Mouse (Mus musculus) hindbrain, embryonic 15.5 days (tissue): ENCODE results near the gene Alpl. TPM values are rescaled to one million over a fixed set of nuclear protein-coding genes. Genes with fewer than 3 reads are reported as not detected.
A peak's percentile ranks its signal among the peaks of the same experiment; 100 is the strongest.

Experiments
- ATAC-seq: fragments of 200-750 bp; cut with Nextera tagmentation; 2 replicates; pipeline ENCODE4 v1.8.0; 2017; ENCODE audit warnings: low read depth, moderate number of reproducible peaks, moderate TSS enrichment; ENCODE audit not compliant: low FRiP score
- H3K27ac ChIP-seq: fragments of 300-500 bp; sonication (generic); replicated peaks from 2 replicates; pipeline ENCODE4 v1.5.1; 2015; ENCODE audit warnings: mild to moderate bottlenecking, inconsistent platforms
- H3K27me3 ChIP-seq: fragments of 300-500 bp; sonication (generic); 2 replicates; pipeline ENCODE4 v1.6.1; 2015; ENCODE audit warnings: control low read depth, inconsistent platforms
- H3K36me3 ChIP-seq: fragments of 300-500 bp; sonication (generic); 2 replicates; pipeline ENCODE4 v1.6.1; 2015; ENCODE audit warnings: control low read depth, inconsistent platforms
- H3K4me1 ChIP-seq: fragments of 300-500 bp; sonication (generic); replicated peaks from 2 replicates; pipeline ENCODE4 v1.6.1; 2015; ENCODE audit warnings: control low read depth, inconsistent platforms
- H3K4me2 ChIP-seq: fragments of 300-500 bp; sonication (generic); 2 replicates; pipeline ENCODE4 v1.6.1; 2015; ENCODE audit warnings: moderate library complexity, mild to moderate bottlenecking, inconsistent platforms
- H3K4me3 ChIP-seq: fragments of 300-500 bp; sonication (generic); 2 replicates; pipeline ENCODE4 v1.5.1; 2015; ENCODE audit warnings: mild to moderate bottlenecking, inconsistent platforms
- H3K9ac ChIP-seq: fragments of 300-500 bp; sonication (generic); 2 replicates; pipeline ENCODE4 v1.6.1; 2015; ENCODE audit warnings: inconsistent platforms
- H3K9me3 ChIP-seq: fragments of 300-500 bp; sonication (generic); 2 replicates; pipeline ENCODE4 v1.6.1; 2016; ENCODE audit warnings: control low read depth, inconsistent platforms
- WGBS: fragments of 180-500 bp; shearing (Covaris S2); methylation state at CpG from one replicate; pipeline ENCODE4 v1.1.7; 2015; 5-methylcytosine and 5-hydroxymethylcytosine counted together
- polyA plus RNA-seq: library from polyadenylated mRNA; unstranded; fragments of >200 nt; fragmentation: Nextera tagmentation; extraction: Ambion mirVana; gene quantifications from 2 replicates; pipeline ENCODE4 v1.2.1, GENCODE M21; 2015

Alpl gene
- polyA plus RNA-seq = 11.4 and 14.7 TPM in 2 replicates

DNA sequence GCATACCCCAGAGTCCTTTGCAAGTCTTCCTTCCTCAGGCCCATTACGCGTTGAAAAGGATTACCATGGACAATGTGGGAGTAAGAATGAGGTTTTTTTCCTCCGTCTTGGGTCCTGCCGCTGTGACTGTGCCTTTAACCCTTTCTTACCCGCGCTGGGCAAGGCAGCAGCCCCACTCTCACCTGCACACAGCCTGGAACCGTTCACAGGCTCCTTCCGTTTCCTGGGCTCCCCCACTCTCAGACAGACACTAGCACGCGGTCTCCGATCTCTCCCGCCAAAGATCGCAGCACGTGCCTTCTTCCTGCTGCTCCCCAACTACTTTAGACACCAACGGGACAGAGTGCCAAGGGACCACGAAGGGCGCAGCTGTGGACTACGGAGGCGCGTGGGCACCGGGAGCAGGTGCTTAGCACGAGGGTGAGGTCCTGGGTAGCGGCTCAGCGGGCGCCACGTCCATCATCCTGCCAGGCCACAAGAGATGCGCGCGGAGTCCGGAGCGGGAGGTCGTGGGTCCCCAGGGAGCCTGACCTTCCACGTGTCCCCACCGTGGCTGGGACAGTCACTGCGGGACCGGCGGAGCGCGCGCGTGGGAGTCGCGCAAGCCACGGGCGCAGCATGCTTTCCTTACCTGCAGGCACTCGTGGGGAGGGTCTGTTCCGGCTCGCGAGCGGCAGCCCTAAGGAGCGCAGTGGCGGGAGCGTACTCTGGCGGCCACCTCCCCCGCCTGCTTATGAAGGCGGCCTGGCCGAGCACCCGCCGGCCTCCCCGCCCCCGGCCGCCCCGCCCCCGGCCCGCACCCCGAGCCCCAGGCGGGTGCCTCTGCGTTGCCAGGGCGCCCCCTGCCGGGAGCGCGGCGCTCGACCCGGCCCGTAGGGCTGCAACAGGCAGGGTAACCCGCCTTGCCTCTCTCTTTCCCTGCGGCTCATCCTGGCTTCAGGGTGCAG lies at the start of gene Alpl:
Gene Alpl, minus strand, starts transcription at position 774 of the 947 bp plus-strand sequence.
- Histone ChIP-seq H3K27me3 (peaks cover 10% of the 10 kb centered on the region), H3K9ac (peak within 1 kb of the TSS; percentile 21; the same call in 1 of the 2 replicates), H3K4me1 (peaks cover 17% of the 10 kb centered on the region), H3K9me3 (no peaks in the 10 kb centered on the region), H3K36me3 (no peaks in the 10 kb centered on the region), H3K4me3 (peak within 1 kb of the TSS; percentile 40), H3K4me2 (peak within 1 kb of the TSS; percentile 87), H3K27ac (no peak within 1 kb of the TSS)
- peak; percentile 80 for ATAC-seq
- WGBS = 1% methylated on average over 55 of the region's 78 CpGs

DNA sequence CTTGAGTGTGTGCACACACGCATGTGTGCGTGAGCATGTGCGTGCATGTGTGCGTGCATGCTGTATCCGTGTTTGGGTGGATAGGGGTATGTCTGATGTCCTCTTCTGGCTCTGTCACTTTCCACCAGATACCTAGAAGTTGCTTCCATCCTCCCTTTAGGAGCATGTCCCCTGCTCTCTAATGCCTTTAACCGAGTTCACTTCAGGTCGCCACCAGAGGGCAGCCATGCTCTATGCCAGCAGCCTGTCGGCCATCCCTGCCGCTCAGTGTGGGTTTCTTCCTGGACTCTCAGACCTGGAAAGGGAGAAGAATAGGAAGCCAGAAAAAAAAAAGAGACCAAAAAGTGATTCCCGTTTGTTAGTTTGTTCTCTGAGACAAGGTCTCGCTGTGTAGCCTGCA lies 48.5 kb upstream of the Alpl start:
- 22% methylated on average over 11 of the region's 11 CpGs for WGBS
- Histone ChIP-seq H3K27me3 (no peaks in the 10 kb centered on the region), H3K4me3 (no peak overlapping the region), H3K27ac (no peak overlapping the region), H3K9me3 (no peaks in the 10 kb centered on the region), H3K9ac (no peak overlapping the region), H3K4me2 (no peak overlapping the region), H3K4me1 (no peaks in the 10 kb centered on the region), H3K36me3 (no peaks in the 10 kb centered on the region)
- peak; percentile 73 for ATAC-seq

DNA sequence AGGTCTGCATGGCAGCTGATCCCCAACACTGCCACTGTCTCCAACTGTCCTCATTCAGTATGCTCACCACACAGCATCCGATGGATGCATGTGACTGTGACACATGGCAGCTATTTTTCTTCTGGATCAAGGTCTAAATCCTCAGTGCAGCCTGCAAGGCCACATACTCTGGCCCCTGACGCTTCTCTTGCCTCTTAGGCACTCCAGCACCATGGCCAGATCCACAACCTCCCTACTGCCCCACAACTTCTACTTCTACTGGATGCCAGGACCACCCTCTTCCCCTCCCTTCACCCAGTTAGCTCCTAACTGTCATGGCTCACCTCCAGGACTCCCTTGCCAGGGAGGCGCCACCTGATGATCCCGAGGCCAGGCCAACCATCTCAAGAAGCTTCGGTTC lies 43.3 kb upstream of the Alpl start:
- H3K4me3 ChIP-seq = no peak overlapping the region
- no peak overlapping the region for H3K27ac ChIP-seq
- H3K4me1 ChIP-seq = peaks cover 5% of the 10 kb centered on the region
- no peak overlapping the region for H3K9ac ChIP-seq
- ATAC-seq = no peak
- no peaks in the 10 kb centered on the region for H3K36me3 ChIP-seq
- H3K9me3 ChIP-seq = no peaks in the 10 kb centered on the region
- WGBS = 77% methylated on average over 5 of the region's 5 CpGs
- no peaks in the 10 kb centered on the region for H3K27me3 ChIP-seq
- H3K4me2 ChIP-seq = no peak overlapping the region

DNA sequence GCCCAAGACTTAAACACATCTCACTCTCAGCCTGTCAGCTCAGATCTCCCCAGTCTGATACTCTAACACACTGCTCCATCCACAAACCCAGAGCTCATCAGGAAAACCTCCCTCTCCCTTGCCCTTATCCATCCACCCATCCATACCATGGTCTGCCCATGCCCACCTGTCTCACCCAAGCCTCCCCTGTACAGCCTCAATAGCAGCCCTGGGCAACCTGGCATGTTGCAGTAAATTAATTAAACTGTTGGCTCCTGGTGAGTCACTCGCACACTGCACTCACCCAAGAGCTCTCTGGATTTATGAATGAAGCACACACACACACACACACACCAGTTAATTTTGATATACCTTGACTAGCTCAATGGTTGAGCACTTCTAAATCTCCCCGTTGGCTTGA lies 42.6 kb upstream of the Alpl start:
- Histone ChIP-seq H3K9me3 (no peaks in the 10 kb centered on the region), H3K27ac (no peak overlapping the region), H3K4me1 (peaks cover 5% of the 10 kb centered on the region), H3K27me3 (no peaks in the 10 kb centered on the region), H3K9ac (no peak overlapping the region), H3K4me2 (no peak overlapping the region), H3K4me3 (no peak overlapping the region), H3K36me3 (no peaks in the 10 kb centered on the region)
- WGBS = 88% methylated on average over 2 of the region's 2 CpGs
- no peak for ATAC-seq

DNA sequence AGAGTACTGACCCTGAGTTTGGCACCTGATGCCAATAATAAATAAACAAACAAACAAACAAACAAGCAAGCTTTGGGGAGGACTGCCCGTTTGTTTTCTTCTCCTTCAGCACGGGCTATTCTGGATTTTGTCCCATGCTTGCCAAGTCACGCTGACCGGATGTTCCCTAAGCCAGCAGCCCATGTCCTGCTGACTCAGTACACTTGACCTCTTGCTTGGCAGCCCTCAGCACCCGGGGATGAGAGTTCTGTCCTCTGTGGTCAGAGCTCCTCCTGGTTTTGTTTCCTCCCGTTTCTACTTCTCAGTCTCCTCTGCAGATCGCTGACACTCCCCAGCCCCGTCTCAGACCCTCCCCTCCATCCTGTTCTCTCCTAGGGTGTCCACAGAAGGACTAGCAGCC lies 41.6 kb upstream of the Alpl start:
- H3K4me1 ChIP-seq = peaks cover 5% of the 10 kb centered on the region
- ATAC-seq = no peak
- H3K27ac ChIP-seq = no peak overlapping the region
- H3K4me3 ChIP-seq = no peak overlapping the region
- no peaks in the 10 kb centered on the region for H3K36me3 ChIP-seq
- H3K9me3 ChIP-seq = no peaks in the 10 kb centered on the region
- 82% methylated on average over 8 of the region's 8 CpGs for WGBS
- no peak overlapping the region for H3K4me2 ChIP-seq
- H3K9ac ChIP-seq = no peak overlapping the region
- no peaks in the 10 kb centered on the region for H3K27me3 ChIP-seq

DNA sequence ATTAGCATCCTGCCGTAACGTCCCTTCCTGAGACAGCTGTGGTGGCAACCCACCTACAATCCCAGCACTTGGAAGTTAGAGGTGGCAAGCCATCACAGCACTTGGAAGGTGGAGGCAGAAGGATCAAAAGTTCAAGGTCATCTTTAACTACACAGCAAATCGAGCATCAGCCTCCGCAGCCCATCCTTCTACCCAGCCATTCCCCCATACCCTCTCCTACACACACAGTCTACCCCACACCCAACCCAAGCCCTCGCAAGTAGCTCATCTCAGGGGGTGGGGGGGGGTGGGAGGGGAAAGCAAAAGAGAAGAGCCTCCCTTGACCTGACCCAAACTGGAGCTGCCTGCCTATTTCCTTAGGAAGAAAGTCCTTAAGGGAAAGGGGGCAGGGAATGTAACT lies 40.6 kb upstream of the Alpl start:
- ATAC-seq = no peak
- H3K4me3 ChIP-seq = no peak overlapping the region
- no peak overlapping the region for H3K4me2 ChIP-seq
- H3K9ac ChIP-seq = no peak overlapping the region
- H3K27me3 ChIP-seq = no peaks in the 10 kb centered on the region
- H3K4me1 ChIP-seq = peaks cover 5% of the 10 kb centered on the region
- H3K9me3 ChIP-seq = no peaks in the 10 kb centered on the region
- H3K36me3 ChIP-seq = no peaks in the 10 kb centered on the region
- H3K27ac ChIP-seq = no peak overlapping the region
- 92% methylated on average over 5 of the region's 5 CpGs for WGBS

DNA sequence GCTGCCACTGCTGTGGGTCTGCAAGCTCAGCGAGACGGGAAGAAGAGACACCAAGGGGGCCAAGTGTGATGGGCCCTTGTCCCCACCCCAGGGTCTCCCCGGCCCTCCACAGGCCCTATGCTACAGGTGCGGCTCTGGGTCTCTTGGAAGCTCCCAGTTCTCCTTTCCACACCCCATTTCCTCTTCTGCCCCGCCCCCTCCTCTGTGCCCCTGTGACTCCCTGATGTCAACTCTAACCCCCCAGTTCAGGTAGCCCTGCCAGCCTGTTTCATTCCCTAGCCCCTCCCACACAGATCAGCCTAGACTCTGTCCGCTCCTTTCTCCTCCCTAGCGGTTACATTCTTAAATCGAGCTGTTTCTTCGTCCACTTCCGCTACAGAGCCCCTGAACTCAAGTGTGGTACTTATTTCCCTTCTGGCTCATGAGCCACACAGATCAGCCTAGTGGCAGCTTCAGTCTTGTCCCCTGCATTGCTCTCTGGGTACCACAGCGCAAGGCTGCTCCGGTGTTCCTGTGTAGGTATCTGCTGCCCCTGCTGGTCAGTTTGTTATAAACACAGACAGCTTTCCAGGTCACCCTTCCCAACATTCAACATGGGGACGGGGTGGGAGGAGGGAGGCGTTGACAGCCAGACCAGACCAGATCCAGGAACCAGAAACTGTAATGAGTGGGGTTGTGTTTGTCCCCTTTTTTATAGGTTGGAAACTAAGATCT lies 39.6 kb upstream of the Alpl start:
- no peak overlapping the region for H3K9ac ChIP-seq
- ATAC-seq = peak; percentile 96
- no peaks in the 10 kb centered on the region for H3K27me3 ChIP-seq
- H3K4me3 ChIP-seq = no peak overlapping the region
- no peaks in the 10 kb centered on the region for H3K9me3 ChIP-seq
- no peaks in the 10 kb centered on the region for H3K36me3 ChIP-seq
- H3K27ac ChIP-seq = no peak overlapping the region
- H3K4me2 ChIP-seq = peak overlapping the region; percentile 47
- peaks cover 5% of the 10 kb centered on the region for H3K4me1 ChIP-seq
- WGBS = 15% methylated on average over 14 of the region's 14 CpGs

DNA sequence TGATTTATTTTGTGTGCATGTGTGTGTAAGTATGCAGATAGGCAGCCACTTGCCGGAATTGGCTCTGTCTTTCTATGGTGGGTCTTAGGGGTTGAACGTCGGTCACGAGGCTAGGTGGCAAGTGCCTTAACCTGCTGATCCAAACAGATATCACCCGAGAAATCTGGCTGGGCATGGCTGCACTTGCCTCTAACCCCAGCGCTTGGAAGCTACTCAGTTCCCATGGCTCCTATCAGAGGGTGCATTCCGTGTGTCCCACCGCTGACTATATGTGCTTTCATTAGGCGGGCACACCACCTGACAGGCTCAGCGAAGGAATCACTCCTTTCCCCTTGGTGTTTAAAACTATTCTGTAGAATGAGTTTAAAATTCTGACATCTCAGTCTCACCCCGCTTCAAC lies 35.4 kb upstream of the Alpl start:
- H3K9me3 ChIP-seq = no peaks in the 10 kb centered on the region
- no peak overlapping the region for H3K4me3 ChIP-seq
- H3K27me3 ChIP-seq = no peaks in the 10 kb centered on the region
- H3K9ac ChIP-seq = no peak overlapping the region
- no peak overlapping the region for H3K27ac ChIP-seq
- no peak overlapping the region for H3K4me2 ChIP-seq
- WGBS = 91% methylated on average over 11 of the region's 11 CpGs
- H3K4me1 ChIP-seq = peaks cover 5% of the 10 kb centered on the region
- no peaks in the 10 kb centered on the region for H3K36me3 ChIP-seq
- no peak for ATAC-seq

DNA sequence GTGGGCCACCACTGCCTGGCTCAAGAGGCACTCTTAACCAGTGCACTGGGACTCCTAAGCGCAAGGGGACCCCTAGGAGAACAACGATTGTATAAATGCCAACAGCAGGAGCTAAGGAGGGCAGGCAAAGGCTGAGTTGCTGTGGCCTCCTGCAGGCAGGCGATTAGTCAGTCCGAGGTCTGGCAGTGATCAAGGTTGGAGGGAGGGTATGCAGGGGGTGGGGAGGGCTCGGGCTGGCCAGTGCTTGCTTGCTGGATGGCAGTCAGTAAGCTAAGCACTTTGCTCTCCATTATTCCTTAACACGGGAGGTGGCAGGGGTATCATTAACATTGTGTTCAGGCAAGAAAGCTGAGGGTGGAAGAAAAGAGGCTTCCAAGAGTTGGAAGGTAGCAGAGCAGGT lies 34.2 kb upstream of the Alpl start:
- ATAC-seq = no peak
- Histone ChIP-seq H3K27ac (no peak overlapping the region), H3K9ac (no peak overlapping the region), H3K4me2 (no peak overlapping the region), H3K9me3 (no peaks in the 10 kb centered on the region), H3K4me3 (no peak overlapping the region), H3K4me1 (no peaks in the 10 kb centered on the region), H3K36me3 (no peaks in the 10 kb centered on the region), H3K27me3 (no peaks in the 10 kb centered on the region)
- WGBS = 20% methylated on average over 6 of the region's 6 CpGs

DNA sequence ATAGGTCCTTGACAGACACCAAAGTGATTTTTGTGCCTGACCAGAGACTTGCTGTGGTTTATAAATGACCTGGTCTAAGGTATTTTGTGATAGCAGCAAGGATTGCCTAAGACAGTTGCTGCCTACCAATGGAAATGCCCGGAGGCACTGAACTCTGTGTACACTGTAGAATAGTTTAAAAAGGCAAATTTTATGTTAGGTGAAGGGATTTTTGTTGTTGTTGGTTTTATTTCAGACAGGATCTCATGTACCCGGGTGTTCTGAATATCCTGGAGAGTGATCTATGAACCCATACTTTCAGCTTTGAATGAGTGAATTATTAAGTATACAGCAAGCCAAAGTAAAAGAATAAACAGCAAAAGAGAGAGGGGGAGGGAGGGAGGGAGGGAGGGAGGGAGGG lies 28.7 kb upstream of the Alpl start:
- no peaks in the 10 kb centered on the region for H3K9me3 ChIP-seq
- H3K27me3 ChIP-seq = no peaks in the 10 kb centered on the region
- 85% methylated on average over 2 of the region's 2 CpGs for WGBS
- H3K4me1 ChIP-seq = no peaks in the 10 kb centered on the region
- H3K4me3 ChIP-seq = no peak overlapping the region
- no peak for ATAC-seq
- no peaks in the 10 kb centered on the region for H3K36me3 ChIP-seq
- H3K9ac ChIP-seq = no peak overlapping the region
- H3K27ac ChIP-seq = no peak overlapping the region
- no peak overlapping the region for H3K4me2 ChIP-seq

DNA sequence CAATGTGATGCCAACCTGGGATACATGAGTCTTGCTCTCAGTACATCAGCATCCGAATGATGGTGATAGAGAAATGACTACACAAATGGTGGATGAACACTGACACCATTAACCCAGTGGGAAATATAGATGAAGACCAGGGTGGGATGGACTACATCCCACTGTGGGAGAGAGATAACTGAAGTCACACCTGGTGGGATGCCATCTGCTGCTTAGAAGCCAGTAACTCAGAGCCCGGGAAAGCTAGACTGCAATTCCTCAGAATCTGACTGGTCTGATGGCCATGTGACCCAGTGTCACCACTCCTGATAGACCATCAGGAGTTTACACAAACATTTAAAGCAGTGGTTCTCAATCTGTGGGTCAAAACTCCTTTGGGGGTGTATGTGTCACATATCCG lies 27.4 kb upstream of the Alpl start:
- Histone ChIP-seq H3K4me1 (no peaks in the 10 kb centered on the region), H3K36me3 (no peaks in the 10 kb centered on the region), H3K4me3 (no peak overlapping the region), H3K9ac (no peak overlapping the region), H3K27ac (no peak overlapping the region), H3K27me3 (no peaks in the 10 kb centered on the region), H3K9me3 (no peaks in the 10 kb centered on the region), H3K4me2 (no peak overlapping the region)
- WGBS = 88% methylated on average over 3 of the region's 3 CpGs
- no peak for ATAC-seq

DNA sequence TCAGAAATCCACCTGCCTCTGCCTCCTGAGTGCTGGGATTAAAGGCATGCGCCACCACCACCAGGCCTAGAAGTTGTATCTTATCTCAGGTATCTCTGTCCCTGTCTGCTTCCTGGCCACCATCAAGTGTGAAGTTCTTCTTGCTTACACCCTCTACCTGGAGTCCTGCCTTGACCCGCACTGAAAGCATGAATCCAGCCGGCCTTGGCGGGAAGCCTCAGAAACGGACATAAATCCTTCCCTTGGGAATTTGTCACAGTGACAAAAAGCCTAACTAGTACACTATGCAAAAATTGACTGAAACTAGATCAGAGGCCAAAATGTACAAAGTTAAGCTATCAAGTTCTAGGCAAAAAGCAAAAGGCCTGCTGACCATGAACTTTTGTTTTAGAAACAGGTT lies 26.4 kb upstream of the Alpl start:
- 87% methylated on average over 5 of the region's 5 CpGs for WGBS
- Histone ChIP-seq H3K9ac (no peak overlapping the region), H3K4me1 (no peaks in the 10 kb centered on the region), H3K4me3 (no peak overlapping the region), H3K4me2 (no peak overlapping the region), H3K9me3 (no peaks in the 10 kb centered on the region), H3K27ac (no peak overlapping the region), H3K36me3 (no peaks in the 10 kb centered on the region), H3K27me3 (no peaks in the 10 kb centered on the region)
- ATAC-seq = no peak
